Mouse (Mus musculus) midbrain, embryonic 10.5 days (tissue): ENCODE data around the gene Ppp1r12a. TPM values are rescaled to one million over a fixed set of nuclear protein-coding genes. Genes with fewer than 3 reads are reported as not detected.
A peak's percentile ranks its signal among the peaks of the same experiment; 100 is the strongest.

Experiments
- DNase-seq: peaks from one replicate; pipeline ENCODE4 v3.0.0-alpha.2; 2017; ENCODE audit warnings: low spot score
- H3K27ac ChIP-seq: fragments of 300-500 bp; sonication (generic); replicated peaks from 2 replicates; pipeline ENCODE4 v1.5.1; 2016; ENCODE audit warnings: mild to moderate bottlenecking
- H3K27me3 ChIP-seq: fragments of 300-500 bp; sonication (generic); 2 replicates; pipeline ENCODE4 v1.6.1; 2016; ENCODE audit warnings: low read depth, mild to moderate bottlenecking; ENCODE audit not compliant: poor library complexity, severe bottlenecking
- H3K36me3 ChIP-seq: fragments of 300-500 bp; sonication (generic); 2 replicates; pipeline ENCODE4 v1.6.1; 2016; ENCODE audit warnings: mild to moderate bottlenecking, moderate library complexity
- H3K4me1 ChIP-seq: fragments of 300-500 bp; sonication (generic); 2 replicates; pipeline ENCODE4 v1.6.1; 2016
- H3K4me3 ChIP-seq: fragments of 300-500 bp; sonication (generic); 2 replicates; pipeline ENCODE4 v1.5.1; 2016; ENCODE audit warnings: mild to moderate bottlenecking, moderate library complexity
- H3K9me3 ChIP-seq: fragments of 300-500 bp; sonication (generic); replicated peaks from 2 replicates; pipeline ENCODE4 v1.6.1; 2016; ENCODE audit warnings: mild to moderate bottlenecking
- WGBS: fragments of 180-500 bp; shearing (Covaris S2); methylation state at CpG from one replicate; pipeline ENCODE4 v1.1.7; 2016; 5-methylcytosine and 5-hydroxymethylcytosine counted together
- polyA plus RNA-seq: library from polyadenylated mRNA; unstranded; fragments of >200 nt; fragmentation: Nextera tagmentation; extraction: Ambion mirVana; gene quantifications from 2 replicates; pipeline ENCODE4 v1.2.1, GENCODE M21; 2016

The Ppp1r12a gene
- polyA plus RNA-seq = 70.7 and 80.6 TPM in 2 replicates

DNA sequence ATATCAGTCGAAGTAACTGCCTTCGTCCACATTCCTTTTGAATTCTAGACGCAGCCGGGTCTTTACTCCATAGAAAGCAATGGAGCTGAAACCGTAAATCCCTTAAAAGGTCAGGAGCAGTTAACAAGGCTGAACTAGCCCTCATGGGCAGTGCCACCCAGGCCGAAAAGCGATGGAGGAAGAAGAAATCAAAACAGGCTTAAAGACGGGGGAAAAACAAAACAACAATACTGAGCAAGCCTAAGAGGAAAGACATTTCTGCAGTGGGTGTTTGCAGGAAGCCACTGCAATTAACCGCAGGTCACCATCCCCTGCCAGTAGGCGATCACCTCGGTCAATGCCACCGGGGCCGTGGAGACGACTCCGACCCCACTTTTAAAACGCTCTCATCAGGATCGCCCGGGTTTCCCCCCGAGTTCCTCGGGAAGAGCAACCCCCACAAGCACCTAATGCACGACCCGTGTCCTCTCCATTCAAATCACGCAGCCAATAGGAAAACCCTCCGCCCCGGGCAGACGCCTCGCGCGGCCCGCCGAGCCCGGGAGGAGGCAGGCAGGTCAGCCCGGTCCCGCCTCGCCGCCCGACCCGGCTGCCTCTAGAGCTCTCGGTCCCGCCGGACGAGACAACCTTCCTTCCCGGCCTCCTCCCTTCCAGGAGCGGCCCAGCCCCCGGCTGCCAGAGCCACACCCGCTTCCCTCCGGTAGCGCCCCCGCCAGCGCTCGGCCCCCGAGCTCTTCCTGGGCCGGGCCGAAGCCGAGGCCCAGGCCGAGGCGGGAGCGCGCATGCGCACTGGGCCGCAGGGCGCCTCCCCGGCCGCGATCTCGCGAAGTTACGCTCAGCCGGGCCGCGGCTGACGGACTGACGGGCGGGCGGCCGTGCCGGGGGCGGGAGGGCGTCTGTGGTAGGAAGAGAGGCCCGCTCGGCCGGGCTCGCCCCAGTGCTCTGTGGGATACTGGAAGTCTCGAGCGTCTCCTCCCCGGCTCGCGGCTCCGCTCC, at the start of gene Ppp1r12a:
TSS of gene Ppp1r12a (plus strand) at position 933 of the 996 bp plus-strand sequence.
- Histone ChIP-seq H3K27me3 (no peaks in the 10 kb centered on the region), H3K27ac (peak within 1 kb of the TSS; percentile 99), H3K36me3 (0 out of 2 replicates have a peak, but pooled peaks cover under 1% of the 10 kb centered on the region), H3K4me3 (peak within 1 kb of the TSS; percentile 99), H3K9me3 (no peaks in the 10 kb centered on the region), H3K4me1 (peaks cover 28% of the 10 kb centered on the region)
- under 1% methylated on average over 89 of the region's 89 CpGs for WGBS
- peak; percentile 92 for DNase-seq

DNA sequence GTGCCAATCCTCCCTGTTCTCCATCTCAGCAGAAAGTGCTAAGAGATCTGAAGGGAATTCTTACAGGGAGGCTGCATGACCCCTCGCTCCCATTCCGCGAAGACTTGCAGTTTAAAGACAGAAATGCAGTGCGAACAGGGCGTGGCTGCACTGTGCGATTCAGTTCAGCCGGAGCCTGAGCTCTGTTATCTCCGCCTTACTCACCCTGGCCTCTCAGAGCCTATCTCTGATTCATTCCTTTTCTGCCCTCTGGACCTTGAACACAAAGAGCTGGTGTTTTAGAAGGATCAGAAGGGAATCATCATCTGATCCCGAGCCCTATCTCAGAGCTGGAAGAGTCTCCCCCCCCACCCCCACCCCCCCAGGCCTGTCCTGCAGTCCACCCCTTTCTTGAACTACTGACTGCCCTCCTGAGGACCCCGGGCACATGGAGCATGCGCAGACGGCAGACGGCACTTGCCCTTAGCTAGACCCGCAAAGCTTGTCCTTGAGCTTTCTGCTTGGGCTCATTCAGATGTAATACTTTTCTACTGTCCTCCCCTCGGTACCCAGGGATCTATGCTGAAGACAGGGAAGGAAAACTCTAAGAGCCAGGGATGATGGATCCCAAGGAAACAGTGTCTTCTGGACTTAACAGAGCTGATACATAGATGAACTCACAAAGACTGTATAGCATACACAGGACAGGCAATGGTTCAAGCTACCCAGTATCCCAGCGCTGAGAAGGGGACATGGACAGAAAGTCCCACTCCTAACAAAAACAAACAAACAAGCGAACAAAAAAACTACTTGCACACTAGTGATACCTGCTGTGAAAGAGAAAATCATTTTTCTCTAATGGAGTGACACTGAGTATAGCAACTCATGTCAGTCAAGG, 48.4 kb upstream of the Ppp1r12a start:
- no peaks in the 10 kb centered on the region for H3K36me3 ChIP-seq
- H3K27me3 ChIP-seq = no peaks in the 10 kb centered on the region
- peak; percentile 31 for DNase-seq
- H3K9me3 ChIP-seq = no peaks in the 10 kb centered on the region
- H3K4me3 ChIP-seq = peak overlapping the region; percentile 28
- H3K27ac ChIP-seq = peak overlapping the region; percentile 55; the same call in 1 of the 2 replicates
- peaks cover 7% of the 10 kb centered on the region for H3K4me1 ChIP-seq
- WGBS = 52% methylated on average over 17 of the region's 17 CpGs

DNA sequence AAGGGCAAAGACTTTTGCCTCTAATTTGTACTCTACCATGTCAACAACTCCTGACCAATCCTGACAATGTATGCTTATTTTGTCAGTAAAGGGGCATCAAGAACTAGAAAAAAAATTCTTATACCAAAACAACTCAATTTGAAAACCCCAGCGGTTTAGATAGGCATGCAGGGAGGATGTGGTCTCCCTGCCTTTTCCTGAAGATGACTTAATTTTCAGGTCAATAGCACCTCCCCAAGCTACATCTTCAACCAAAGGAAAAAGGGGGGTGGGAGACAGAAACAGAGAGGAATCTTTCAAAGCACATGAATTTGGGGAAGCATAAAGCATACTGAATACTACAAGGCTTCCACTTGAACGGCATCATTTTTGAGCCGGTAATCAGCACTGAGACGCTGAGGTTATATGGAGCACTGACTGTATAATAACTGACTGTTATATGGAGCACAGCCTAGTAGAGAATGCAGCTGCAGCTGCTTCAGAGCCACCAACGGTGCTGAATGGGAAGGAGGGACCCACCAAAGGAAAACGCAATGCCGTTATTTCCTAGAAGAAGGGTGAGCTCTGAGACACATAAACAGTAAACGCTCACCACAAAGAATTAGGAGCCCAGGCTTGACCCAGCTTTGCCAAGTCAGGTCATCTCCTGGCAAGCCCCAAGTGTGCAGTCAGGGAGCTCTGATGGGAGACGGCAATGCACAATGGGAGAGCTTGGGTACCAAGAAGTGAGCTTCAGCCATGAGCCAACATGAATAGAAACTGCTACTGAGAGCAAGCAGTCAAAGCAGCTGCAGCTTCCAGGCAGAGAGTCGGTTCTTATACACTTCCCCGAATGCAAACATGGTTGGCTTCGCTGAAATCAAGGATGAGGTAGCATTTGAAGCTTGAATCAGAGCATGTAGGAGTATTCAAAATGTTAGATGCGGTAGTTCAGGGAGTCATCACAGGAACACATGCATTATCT, 43.5 kb upstream of the Ppp1r12a start:
- no peak overlapping the region for H3K27ac ChIP-seq
- H3K27me3 ChIP-seq = no peaks in the 10 kb centered on the region
- H3K9me3 ChIP-seq = no peaks in the 10 kb centered on the region
- WGBS = 86% methylated on average over 13 of the region's 13 CpGs
- no peak overlapping the region for H3K4me3 ChIP-seq
- DNase-seq = no peak
- peaks cover 4% of the 10 kb centered on the region for H3K4me1 ChIP-seq
- H3K36me3 ChIP-seq = no peaks in the 10 kb centered on the region

DNA sequence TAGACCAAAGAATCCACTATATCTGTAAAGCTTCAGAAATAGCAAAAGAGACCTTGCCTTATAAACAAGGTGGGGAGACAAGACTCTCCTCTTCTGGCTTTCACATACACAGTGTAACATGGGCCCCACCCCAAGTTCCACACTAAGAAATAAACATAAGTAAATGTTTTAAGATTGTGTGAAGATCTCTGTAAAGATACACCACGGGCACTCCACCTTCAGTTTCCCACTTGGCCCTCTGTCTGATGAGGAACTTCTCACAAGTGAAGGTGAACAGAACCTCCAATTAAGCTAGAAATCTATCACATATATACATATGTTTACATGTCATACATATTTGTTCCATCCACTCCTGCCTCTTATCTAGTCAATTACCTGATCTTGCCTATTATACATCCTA, 42.6 kb upstream of the Ppp1r12a start:
- H3K4me3 ChIP-seq = no peak overlapping the region
- no peak overlapping the region for H3K27ac ChIP-seq
- no peaks in the 10 kb centered on the region for H3K9me3 ChIP-seq
- no peaks in the 10 kb centered on the region for H3K4me1 ChIP-seq
- no peaks in the 10 kb centered on the region for H3K36me3 ChIP-seq
- no peaks in the 10 kb centered on the region for H3K27me3 ChIP-seq
- WGBS = 80% methylated on average over 1 of the region's 1 CpGs
- DNase-seq = no peak

DNA sequence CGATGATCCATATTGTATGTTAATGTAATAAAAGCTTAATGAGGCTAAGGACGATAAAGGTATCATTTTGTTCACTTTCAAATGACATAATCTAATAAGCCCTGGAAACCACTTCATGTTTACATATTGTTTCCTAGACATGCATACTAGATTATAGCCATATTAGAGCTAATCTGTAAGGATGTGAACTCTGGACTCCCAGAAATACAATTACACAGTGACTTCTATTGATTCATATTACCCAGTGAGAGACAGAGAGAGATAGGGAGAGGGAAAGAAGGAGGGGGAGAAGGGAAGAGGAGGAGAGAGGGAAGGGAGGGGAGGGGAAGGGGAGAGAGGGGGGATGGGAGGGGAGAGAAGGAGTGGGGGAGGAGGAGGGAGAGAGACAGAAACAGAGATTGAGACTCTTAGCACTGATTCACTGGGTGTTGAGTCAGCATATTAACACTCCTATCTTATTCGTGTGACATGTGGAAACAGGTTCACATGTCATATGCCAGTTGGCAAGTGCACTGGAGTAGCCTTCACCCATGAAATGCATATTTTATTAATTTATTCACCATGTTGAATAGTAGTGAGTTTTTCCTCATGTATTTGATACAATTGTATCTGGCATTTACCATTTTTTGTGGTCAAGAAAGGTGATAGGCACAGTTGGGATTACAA, 36.9 kb upstream of the Ppp1r12a start:
- WGBS = 94% methylated on average over 3 of the region's 3 CpGs

DNA sequence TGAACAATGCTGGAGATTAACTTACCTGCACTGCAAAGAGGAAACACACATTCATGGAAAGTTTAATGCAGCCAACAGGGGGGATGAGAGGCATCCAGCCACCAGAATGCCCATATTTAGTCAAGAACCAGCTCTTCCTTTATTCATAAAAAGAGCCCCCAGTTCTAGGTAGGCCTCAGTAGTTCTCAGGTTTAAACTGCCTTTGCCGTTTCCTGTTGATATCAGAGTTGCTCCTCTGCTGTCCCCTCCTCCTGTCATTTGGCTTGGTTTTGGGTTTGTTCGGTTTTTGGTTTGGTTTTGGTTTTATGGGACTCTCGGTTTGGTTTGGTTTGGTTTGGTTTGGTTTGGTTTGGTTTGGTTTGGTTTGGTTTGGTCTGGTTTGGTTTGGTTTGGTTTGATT, 32.8 kb upstream of the Ppp1r12a start:
- Histone ChIP-seq H3K9me3 (no peaks in the 10 kb centered on the region), H3K36me3 (no peaks in the 10 kb centered on the region), H3K4me3 (no peak overlapping the region), H3K27ac (no peak overlapping the region), H3K4me1 (no peaks in the 10 kb centered on the region), H3K27me3 (no peaks in the 10 kb centered on the region)
- WGBS = 93% methylated on average over 3 of the region's 3 CpGs
- DNase-seq = no peak

More for the DNA sequence above, 36.9 kb upstream of the Ppp1r12a start:
- Histone ChIP-seq H3K27ac (no peak overlapping the region), H3K27me3 (no peaks in the 10 kb centered on the region), H3K4me1 (no peaks in the 10 kb centered on the region), H3K36me3 (no peaks in the 10 kb centered on the region), H3K9me3 (no peaks in the 10 kb centered on the region), H3K4me3 (no peak overlapping the region)
- no peak for DNase-seq

DNA sequence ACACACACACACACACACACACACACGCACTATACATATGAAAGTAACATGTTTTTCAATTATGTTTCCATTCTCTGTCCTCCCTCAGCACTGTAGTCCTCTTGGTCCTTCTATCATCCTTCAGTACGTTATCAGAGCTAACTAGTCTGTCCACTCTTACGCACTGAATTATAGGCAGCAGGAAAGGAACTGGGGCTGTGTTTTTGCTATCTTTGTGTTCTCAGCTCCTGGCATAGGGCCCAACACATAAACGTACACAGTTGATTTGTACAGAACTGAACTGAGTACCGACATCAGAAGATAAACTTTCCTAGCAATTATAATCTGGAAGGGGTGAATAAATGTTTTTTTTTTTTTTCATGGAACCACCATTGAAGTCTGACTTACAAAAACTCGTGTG, 30.1 kb upstream of the Ppp1r12a start:
- no peak for DNase-seq
- no peaks in the 10 kb centered on the region for H3K36me3 ChIP-seq
- H3K27me3 ChIP-seq = no peaks in the 10 kb centered on the region

DNA sequence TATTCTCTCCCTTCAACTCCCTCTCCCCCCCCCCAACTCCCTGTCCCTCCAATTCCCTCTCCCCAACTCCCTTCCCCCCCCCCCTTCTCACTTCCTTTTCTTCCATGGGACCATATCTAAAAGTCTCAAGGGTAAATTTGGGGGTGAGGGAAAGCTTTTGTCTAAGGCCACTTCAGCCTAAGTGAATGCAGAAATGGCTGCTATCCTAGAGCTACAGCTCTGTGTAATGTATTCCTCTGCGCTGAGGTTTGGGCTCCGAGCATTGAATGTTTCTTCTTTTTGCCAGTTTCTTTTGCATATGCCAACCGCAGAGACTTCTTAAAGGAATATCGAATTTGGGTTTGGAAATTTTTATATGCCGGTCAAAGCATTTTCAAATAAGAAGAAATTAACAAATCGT, 28.7 kb upstream of the Ppp1r12a start:
- DNase-seq = no peak
- Histone ChIP-seq H3K9me3 (no peaks in the 10 kb centered on the region), H3K27me3 (no peaks in the 10 kb centered on the region), H3K4me1 (no peaks in the 10 kb centered on the region), H3K4me3 (no peak overlapping the region), H3K27ac (no peak overlapping the region), H3K36me3 (no peaks in the 10 kb centered on the region)
- WGBS = 91% methylated on average over 6 of the region's 6 CpGs

More for the DNA sequence above, 30.1 kb upstream of the Ppp1r12a start:
- WGBS = 86% methylated on average over 6 of the region's 6 CpGs
- no peaks in the 10 kb centered on the region for H3K9me3 ChIP-seq
- H3K4me1 ChIP-seq = no peaks in the 10 kb centered on the region
- H3K4me3 ChIP-seq = no peak overlapping the region
- H3K27ac ChIP-seq = no peak overlapping the region

DNA sequence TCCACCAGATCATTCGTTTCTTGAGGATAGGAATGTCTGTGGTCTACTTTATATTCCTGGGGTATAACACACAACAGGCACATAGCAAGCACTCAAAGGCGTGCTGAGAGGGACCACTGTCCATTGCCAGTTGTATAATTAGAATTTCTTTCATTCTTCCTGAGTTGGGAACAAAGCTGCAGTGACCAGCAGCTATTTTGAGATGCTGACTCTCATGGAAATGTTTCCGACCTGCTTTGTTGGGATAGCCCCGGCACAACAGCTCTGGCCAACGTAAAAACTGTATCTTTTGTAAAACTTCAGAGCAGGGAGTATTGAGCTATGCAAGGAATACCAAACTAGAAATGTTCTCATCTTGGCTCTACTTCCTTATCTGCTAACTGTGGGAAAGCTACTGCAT, 28.2 kb upstream of the Ppp1r12a start:
- Histone ChIP-seq H3K36me3 (no peaks in the 10 kb centered on the region), H3K27me3 (no peaks in the 10 kb centered on the region), H3K4me3 (no peak overlapping the region), H3K27ac (no peak overlapping the region), H3K4me1 (no peaks in the 10 kb centered on the region), H3K9me3 (no peaks in the 10 kb centered on the region)
- 78% methylated on average over 5 of the region's 5 CpGs for WGBS
- no peak for DNase-seq

DNA sequence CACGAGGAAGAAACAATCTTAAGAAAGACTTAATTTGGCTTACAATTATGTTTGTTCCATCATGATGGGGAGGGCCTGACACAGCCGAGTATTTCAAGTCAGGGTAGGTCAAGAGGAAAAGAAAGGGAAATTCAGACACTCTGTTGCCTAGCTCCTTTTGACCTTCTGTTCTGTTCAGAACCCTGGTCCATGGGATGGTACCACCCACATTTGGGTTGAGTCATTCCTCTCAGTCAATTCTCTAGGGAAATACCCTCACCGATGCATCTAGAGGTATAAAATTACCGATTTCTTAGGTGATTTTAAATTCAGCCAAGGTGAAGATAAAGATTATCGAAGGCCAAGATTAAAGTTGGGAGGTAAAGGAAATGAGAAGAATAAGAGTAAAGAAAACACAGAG, 23.6 kb upstream of the Ppp1r12a start:
- H3K27me3 ChIP-seq = no peaks in the 10 kb centered on the region
- 87% methylated on average over 5 of the region's 5 CpGs for WGBS
- H3K9me3 ChIP-seq = no peaks in the 10 kb centered on the region
- DNase-seq = no peak
- H3K4me3 ChIP-seq = no peak overlapping the region
- H3K36me3 ChIP-seq = no peaks in the 10 kb centered on the region
- no peak overlapping the region for H3K27ac ChIP-seq
- no peaks in the 10 kb centered on the region for H3K4me1 ChIP-seq

DNA sequence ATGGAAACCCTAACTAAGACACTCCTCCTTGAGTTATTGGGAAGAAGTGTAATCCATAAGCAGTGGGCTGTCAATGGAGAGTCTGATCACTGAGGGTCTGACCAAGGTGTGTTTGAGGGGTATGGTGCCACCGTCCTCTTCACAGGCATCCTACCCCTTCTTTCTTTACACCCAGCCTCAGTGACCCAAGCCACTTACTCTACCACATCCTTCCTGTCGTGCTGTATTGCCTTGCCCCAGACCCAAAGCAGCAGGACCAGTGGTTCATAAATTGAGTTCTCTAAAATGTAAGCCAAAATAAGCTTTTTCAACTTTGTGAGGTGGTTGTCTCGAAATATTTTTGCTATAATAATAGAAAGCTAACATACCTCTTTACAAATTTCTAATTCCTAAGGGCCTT, 22.2 kb upstream of the Ppp1r12a start:
- DNase-seq = no peak
- no peaks in the 10 kb centered on the region for H3K9me3 ChIP-seq
- no peak overlapping the region for H3K27ac ChIP-seq
- no peaks in the 10 kb centered on the region for H3K36me3 ChIP-seq
- 79% methylated on average over 3 of the region's 3 CpGs for WGBS
- no peaks in the 10 kb centered on the region for H3K27me3 ChIP-seq
- no peak overlapping the region for H3K4me3 ChIP-seq
- H3K4me1 ChIP-seq = no peaks in the 10 kb centered on the region
